Mouse (Mus musculus) right cerebral cortex, postnatal 36 days (tissue): ENCODE measurements around the gene Dnal4.

Source experiments
- DNase-seq, 2 experiments: peaks; one replicate each; pipeline ENCODE4 v3.0.0; 2022; ENCODE audit warnings: low spot score in 2 of 2, mixed read lengths in 1 of 2

Gene Dnal4

DNA sequence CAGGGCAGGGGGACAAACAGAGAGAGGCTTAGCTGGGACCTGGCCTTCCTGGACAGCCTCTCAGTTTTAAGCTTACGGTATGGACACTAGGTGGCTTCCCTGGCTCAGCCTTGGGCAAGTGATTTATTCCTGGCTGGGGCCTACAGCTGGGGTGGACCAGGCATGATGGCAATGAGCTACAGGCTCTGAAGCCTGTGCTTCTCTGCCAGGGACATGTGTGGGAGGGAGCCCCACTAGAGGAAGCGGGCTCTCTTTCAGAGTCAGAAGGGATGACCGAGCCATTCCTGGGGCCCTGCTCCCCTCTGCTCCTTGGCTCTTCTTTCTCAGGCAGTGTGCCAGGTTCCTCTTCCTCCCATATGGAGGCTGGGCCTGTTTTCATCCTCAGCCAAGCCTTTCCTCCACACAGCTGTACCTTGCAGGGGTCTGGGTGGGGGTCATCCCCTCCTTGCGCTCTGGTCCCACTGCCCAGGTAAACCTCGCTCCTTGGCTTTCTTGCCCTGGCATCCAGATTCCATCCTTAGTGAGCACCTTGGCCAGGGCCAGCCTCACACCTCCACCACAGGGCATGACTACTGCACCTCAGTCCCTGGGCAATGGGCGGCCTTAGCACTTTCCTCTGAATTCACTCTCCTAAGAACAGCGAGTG lies 13.9 kb downstream of the Dnal4 start:
- DNase-seq = peak in 1 of 2 experiments; percentile 70

DNA sequence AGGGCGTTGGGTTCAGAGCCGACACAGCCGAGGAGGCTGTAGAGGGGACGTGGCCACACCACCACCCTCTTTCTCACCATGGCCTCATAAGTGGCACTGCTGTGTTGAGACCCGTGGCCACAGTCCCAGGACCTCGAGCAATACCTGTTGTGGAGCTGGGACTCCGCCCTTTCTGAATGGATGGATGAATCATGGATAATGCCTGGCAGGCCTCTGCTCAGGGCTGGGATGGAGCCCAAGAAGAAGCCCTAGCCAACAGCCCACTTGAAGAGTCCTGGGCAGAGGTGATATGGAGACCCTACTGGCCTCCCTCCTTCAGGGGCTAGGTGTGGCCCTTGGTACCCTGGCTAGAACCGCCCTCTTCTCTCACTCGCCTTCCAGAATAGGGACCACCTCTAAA lies 14.6 kb downstream of the Dnal4 start:
- DNase-seq = no peak

DNA sequence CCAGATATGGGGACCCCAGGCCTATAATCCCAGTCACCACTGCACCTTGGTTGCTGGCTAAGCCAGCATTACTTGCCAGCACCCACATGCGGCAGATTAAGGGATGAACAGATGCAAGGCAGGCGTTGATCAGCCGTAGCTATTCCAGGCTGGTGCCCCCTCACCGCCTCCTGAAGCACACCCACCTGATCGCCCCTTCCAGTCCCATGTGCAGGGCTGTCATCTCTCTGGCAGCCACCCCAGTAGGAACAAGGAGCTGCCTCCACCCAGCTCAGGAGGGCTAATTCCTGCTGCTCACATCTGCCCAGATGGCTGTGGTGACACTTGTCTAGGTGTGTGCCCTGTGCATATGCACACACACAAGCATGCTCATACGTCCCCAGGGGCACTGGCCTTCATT lies 16.7 kb downstream of the Dnal4 start:
- DNase-seq = no peak

DNA sequence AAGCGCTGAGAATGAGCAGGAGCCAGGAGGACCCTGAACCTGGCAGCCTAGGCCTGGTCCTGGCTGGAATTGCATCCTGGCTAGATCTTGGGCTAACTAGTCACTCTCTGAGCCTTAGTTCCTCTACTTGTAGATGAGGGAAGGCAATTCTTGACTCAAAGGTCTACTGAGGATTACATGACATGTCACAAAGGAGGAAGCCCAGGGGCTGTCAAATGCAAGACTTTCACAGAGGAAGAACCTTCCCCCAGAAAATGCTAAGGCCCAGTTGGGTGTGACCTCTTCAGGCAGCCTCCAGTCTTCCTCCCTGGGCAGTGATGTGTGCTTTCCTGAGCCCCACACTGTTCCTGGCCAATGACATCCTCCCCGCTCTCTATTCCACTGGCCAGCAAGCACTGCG lies 20.5 kb downstream of the Dnal4 start:
- DNase-seq = no peak

DNA sequence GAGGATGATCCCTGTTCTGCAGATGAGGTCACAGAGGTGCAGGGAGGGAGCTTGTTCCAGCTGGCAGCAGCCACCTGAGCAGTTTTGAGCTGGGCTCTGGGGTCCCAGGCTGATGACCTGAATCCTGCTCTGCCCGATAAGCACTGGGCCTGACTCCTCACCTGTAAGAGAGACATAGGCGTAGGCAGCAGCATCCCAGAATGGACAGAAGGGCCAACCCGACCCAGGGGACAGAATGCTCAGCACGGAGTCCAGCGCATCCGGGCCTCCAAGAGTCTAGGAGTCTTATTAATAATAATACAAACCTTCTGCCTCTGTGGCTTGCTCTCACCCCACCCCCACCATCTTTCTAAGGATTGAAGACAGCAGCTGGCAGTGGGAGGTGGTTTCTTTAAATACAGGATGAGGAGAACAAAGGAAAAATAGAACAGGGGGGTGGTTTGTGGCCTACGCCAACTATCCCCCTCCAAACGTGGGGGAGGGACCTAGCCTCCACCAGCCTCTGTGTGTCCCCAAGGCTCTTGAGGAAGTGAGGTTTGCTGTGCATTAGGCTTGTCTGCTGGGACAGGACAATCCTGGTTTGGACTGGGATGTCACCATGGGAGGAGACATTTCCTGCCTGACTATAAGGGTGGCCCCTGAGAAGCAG lies 21.5 kb downstream of the Dnal4 start:
- DNase-seq = peak in 1 of 2 experiments; percentile 76

DNA sequence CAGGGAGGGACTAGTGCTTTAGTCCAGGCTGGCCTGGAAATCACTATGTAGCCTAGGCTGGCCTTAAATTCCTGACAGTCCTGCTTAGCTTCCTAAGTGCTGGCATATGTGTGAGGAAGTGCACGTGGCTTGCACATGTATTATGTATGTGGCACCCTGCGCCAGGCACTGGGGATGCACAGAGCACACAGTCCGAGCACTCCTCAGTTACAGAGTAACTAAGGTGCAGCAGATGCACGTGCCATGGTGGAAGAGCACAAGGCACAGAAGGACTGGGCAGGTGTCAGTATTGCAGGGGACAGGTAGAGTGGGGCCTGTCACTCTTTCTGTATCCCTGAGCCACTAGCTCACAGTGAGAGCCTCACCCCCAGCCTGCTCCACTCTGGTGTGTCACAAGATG lies 22.5 kb downstream of the Dnal4 start:
- no peak for DNase-seq

DNA sequence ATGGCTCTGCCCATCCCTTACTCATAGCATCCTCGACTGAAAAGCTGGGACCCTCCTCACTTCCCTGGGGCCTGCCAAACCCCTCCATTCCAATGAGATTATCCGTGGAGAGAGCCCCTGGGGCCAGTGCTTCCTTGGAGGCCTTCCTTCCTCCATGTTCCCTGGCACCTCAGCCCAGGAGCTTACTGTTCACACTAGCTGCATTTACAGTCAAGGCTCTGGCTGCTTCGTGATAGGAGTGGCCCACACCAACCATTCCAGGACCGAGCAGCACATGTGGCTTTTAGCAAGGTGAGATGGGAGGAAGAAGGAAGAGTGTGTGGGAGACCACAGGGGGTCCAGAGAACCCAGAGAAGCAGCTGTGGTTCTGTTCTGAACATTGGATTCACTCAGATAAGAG lies 23.8 kb downstream of the Dnal4 start:
- DNase-seq = no peak

DNA sequence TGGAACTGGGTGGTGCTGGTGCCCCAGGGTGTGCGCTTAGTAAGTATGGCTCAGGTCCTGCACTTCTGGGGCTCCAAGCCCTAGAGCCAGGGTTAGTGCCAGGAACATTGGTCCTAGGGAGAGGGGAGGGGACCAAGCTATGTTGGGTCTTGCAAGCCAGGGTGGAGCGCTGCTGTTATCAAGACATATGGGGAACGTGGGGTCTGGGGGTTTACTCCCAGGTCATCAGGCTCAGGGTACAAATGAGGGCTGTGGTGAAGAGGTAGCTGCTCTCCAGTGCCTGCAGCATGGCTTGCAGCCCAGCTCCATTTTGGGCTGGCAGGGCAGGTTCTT lies 24.3 kb downstream of the Dnal4 start:
- no peak for DNase-seq

DNA sequence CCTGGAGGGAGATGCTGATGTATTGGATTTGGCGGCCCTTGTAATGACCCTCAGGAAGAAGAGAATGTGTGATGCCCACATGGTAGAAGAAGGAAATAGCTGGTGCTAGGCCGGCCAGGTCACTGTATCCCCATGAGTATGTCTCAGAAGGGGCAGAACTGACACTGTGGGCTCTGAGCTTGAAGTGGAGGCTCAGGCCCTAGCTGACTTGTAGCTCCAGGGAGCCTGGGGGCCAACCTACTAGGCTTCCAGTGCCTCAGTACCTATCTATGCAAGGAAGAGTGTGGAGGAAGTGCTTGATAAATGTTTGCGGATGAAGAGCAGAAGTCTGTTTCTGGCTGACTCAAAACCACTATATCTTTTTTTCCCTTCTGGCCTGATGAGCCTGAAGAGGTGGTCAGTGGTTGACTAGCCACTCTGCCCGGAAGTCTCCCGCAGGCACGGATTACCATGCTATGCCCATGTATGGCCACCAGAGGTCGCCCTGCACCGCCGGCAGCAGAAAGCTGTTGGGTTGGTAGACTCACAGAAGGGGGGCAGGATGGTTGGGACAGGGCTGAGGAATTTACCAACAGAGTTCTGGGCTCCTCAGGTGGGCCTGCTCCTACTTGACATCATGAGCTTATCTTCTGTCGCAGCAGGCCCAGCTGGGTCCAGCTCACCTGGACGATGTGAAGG lies 24.8 kb downstream of the Dnal4 start:
- peak in 1 of 2 experiments; percentile 63 for DNase-seq

DNA sequence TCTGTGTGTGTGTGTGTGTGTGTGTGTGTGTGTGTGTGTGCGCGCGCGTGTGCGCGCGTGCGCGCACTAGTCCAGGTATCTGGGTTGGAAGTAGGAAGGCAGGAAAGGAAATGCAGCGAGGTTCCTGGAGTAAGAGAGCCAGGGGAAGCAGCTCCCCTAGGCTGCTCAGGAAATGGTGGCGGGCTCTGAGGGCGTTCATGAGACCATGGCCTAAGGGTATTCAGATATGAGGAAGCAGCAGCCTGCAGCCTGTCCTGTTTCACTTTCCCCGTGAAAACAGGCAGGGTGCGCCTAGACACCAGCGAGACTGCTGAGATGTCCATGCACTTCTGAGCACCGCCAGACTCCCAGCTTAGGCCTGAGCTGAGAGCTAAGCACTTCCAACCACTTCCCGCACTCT lies 25.9 kb downstream of the Dnal4 start:
- DNase-seq = no peak

DNA sequence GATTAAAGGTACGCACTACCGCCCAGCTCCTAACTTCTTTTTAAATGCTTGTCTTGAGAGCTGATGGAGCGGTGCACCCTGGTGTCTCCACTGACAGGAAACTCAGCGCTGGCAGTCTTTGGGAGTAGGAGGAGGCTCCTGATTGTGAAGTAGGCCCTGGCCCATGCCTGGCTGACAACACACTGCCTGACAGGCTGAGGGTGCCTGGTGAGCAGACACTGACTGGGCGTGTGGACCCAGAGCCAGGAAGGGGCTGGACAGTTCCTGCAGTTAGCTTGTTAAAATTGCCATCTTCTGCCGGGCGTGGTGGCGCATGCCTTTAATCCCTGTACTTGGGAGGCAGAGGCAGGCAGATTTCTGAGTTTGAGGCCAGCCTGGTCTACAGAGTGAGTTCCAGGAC lies 27.4 kb downstream of the Dnal4 start:
- DNase-seq = no peak

DNA sequence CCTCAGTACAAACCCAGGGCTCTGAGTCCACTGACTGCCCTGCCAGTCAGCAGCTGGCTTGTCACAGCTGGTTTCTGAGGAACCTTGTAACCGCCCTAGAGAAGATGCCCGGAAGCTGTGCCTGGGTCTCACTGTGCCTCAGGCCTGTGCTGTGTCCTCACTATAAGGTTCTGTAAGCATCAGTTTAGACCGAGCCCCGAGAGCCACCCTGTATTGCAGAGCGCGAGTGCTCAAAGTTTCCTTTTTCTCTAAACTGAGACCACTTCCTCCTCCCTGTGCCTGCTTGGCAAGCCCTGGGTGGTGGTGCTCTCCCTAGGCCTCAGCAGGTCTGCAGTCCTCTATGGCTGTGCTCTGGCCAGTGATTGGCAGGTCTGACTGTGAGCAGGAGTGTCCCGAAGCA lies 28.5 kb downstream of the Dnal4 start:
- DNase-seq = no peak

DNA sequence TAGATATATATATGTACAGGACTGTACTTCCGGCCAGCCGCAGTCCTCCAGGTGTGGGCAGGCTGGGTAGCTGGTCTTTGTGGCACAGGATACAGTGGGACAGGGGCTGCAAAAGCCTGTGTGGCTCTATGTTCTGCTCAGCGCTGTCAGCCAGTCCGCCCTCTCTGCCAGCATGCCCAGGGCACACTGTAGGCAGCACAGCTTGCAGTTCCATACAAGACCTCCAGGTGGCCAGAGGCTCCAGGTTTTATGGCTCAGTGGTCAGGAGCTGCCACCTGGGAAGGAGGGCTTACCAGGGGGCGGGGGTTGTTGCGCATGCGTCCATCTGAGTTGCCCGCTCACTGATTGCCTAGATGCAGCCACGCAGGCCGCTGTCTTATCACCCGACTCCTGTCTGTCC lies 29.7 kb downstream of the Dnal4 start:
- DNase-seq = no peak

DNA sequence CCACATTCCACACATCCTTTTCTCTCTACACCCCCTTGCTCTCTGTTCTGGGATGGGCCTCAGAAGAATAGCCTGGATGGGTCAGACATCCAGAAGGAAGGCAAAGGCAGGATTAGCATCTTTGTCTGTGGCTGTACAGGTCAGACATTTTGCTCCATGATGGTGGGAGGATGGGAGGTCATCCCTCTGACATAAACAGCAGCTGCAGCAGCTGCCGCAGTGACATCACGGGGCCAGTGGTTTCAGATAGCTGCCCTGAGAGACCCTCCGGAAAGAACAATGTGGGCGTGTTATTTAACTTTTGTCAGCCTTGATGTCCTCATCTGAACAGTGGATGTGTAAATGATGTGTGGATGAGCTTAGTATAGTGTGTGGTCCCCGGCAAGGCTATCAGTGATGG lies 31.8 kb downstream of the Dnal4 start:
- DNase-seq = no peak

DNA sequence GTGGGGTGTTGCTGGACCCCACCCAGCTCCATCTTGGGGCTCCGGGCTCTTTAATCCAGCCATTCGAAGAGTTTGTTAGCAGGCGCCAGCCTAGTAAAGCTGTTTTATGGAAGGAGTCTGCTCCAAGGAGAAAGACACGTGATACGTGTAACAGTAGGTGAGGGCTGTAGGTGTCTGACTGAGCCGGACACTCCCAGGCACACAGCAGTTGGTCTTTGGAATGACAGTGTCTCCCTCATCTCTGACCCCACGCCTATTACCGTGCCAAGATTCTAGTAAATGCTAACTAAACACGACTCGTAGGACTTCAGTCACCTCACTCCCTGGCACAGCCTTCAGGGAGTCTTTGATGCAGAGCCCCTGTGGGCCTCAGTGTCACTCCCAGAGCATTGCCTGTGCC lies 32.3 kb downstream of the Dnal4 start:
- no peak for DNase-seq

DNA sequence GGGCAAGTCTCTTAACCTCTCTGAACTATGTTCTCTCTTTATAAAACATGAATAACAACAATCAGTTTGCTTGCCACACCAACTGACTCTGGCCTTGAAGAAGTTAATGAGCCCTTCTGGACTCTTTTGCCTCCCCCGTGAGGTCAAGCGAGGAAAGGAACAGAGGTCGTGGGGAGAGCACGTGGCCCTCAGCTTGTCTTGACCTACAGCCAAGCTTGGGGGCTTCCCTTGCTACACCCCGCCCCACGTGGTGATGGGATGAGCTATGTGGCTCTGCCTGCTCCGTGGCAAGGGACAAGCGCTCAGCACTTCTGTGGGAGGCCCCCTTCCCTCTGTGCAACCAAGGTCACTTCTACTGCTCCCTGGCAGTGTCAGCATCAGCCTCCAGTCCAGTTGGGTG lies 32.9 kb downstream of the Dnal4 start:
- DNase-seq = no peak

DNA sequence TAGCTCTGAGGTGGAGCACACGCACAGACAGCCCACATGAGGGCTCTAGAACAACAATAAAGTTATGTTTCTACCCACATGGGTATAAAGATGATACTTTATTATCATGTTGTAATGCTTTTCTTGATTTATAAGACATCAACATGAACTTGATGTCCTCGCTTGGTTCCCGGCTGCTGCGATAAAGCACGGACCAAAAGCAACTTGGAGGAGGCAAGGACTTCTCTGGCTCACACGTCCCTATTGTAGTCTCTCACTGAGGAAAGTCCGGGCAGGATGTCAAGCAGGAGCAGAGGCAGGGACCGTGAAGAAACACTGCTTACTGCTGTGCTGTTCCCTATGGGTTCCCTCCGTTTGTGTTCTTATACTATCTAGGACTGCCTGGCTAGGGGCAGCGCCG lies 33.6 kb downstream of the Dnal4 start:
- DNase-seq = no peak

DNA sequence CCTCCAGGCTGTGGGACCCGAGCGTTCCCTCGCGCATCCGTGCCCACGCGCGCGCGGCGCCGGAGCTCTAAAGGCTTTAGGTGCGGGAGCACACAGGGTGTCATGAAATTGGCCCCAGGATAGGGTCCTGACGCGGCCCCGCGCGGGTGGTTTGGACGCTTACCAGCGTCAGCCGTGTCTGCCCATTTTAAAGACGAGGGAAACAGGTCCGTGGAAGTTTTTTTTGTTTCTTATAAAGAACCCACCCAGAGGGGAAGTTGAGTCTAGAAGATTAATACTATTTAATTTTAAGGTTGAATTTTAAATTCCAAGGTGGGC lies 35.0 kb downstream of the Dnal4 start:
- no peak for DNase-seq

DNA sequence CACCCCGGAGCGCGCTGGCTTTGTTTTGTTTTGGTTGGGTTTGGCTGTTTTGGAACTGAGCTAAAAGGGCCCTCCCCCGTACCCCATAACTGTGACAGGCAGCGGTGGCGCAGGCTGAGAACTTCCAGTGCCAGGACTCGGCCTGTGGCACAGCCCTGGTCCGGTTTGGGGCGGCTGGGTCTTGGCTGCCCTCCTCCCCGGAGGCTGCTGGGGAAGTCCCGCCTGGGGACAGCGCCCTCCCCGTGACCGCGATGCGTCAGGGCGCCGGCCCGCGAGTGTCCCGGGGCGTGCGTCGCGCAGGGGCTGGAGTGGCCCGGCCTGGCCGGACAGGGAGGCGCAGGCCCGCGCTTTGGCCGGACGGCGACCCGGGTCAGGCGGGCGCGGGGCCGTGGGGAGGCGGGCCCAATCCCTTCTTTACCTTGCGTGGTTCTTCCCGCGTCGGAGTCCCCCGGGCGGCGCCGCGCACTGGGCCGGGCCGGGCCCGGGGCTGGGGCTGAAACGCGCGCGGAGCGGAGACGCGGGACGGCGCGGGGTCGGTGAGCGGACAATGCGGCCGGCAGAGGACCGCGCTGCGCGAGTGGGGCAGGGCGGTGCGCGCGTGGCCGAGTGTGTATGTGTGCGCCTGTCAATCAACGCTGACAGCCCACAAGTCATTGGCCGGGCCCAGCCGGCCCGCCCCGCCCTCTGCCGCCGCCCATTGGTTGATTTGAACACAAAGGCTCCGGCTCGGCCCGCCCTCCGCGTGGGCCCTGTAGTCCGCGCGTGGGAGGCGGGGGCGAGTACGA lies 35.5 kb downstream of the Dnal4 start, which contains the start of gene Sun2:
TSS of gene Sun2 (minus strand) at position 616 of the 785 bp plus-strand sequence.
- DNase-seq = peak; percentile 92 to 93

DNA sequence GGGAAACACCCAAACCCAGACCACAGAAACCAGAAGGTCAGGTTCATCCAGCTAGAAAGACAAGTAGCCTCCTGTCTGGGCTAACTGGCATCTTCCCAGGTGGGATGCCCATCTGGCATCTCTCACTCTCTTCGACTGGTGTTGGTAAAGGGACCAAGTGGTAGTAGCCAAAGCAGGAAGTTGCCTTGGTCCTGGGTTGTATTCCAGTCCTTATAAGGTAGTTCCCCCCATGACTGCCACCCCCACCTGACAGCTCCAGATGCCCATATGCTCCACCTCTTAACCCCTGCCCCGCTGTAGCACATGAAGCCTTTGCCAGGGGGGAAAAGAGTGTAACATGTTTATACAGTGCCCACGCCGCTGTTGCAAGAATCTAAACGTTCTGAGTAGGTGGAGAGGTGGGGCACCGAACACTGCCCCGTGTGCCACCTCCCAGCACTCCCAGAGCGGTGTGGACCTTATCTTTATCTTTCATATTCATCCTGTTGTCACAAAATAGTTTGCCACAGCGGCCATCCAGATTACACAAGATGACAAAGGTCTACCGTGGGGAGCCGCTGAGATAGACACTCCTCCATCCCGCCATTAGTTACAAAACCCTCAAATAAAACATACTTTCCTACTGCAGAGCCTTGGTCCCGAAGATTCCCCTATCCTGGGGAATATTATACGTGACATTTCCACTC lies 36.3 kb downstream of the Dnal4 start:
- DNase-seq = no peak

DNA sequence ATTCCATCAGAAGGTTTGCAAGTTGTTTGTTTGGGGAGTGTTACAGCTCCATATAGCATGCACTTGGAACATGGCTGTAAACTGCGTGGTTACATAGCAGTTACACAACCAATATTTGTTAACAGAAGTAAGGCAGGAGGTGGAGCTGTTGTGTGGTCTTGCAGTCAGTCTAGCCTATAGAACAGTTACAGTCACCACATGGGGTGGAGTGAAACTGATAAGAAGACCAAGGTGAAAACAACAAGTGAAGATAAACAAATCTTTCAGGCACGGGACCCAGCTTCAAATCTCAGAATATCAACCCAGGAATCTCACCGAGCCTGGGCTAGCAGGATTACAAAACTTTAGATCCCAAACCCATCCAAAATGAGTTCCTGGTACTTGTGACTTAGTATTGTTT lies 36.9 kb downstream of the Dnal4 start:
- no peak for DNase-seq

DNA sequence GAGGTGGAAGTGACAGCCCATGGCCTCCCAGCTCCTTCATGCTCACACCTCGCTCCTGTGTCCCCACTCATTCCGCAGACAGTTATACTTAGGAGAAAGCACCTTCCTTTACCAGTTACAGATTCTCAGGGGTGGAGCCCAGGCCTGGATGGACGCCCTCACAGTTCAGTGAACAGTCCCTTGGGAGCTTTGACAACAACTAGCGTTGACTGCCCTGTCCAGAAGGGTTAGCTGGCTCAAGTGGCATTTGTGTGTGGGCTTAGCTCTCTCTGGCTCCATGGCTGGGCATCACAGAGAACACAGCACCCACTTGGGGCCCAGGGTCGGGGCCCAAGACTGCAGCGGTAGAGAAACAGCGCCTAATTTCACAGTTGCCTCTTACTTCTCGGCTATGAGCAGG lies 43.3 kb downstream of the Dnal4 start:
- no peak for DNase-seq
